Mouse (Mus musculus): ENCODE measurements around the gene Slc25a26.

DNA sequence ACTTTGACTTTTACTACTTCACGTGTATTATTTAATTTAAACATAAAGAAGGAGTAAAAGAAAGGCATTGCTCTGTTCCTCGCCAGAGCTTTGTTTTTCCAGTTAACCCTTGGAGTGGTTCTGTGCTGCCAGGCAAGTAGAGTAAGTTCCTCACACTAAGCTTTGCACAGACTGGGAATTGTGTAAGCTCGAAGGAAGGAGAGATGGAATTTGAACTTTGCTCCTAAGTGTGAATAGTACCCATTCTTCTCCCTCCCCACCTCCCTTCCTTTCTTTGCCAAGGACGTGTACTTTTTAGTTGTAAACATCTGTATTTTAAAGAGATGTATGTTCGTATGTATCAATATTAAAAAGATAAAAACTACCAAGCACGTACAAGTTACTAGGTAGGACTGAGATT lies 3.8 kb downstream of the Slc25a26 start:
- TF ChIP-seq CTCF (IDR thresholded peaks at IDR 0.05; ENCODE audit: low read depth) (no peak), EP300 (optimal IDR thresholded peaks at IDR 0.05) (no peak)
